Mouse (Mus musculus) mesoderm, embryonic 11.5 days (tissue): Measurements from ENCODE around the gene Cnn2.
"Not testable (repeated sequence)": the region's sequence is repeated elsewhere in the genome, so short reads cannot be mapped to it uniquely, and the experiment has no call there.

Source experiments
- DNase-seq: peaks from one replicate; pipeline ENCODE4 v3.0.0-alpha.2; 2012; ENCODE audit warnings: low read depth, low spot score

Gene Cnn2

GRCm38 (mm10) chr10:79988506-79989271 is at the start of gene Cnn2:
TSS of gene Cnn2 (plus strand) at chr10:79988584.
- DNase-seq: peak; percentile 57

GRCm38 (mm10) chr10:79940749-79941148 is 47.6 kb upstream of the Cnn2 start:
- DNase-seq: no peak

- DNase-seq: no peak
Measured at GRCm38 (mm10) chr10:79942988-79943387, 45.4 kb upstream of the Cnn2 start.

GRCm38 (mm10) chr10:79943471-79943901 is 44.9 kb upstream of the Cnn2 start:
- no peak for DNase-seq

- DNase-seq: peak; percentile 76
Measured at GRCm38 (mm10) chr10:79945507-79946234, 42.7 kb upstream of the Cnn2 start.

GRCm38 (mm10) chr10:79946752-79947322 is 41.5 kb upstream of the Cnn2 start:
- DNase-seq: no peak

GRCm38 (mm10) chr10:79947502-79947901 is 40.9 kb upstream of the Cnn2 start:
- DNase-seq: no peak

GRCm38 (mm10) chr10:79949873-79950272 is 38.5 kb upstream of the Cnn2 start:
- DNase-seq: no peak

GRCm38 (mm10) chr10:79950661-79951060 is 37.7 kb upstream of the Cnn2 start:
- no peak for DNase-seq

- no peak for DNase-seq
Measured at GRCm38 (mm10) chr10:79953946-79954345, 34.4 kb upstream of the Cnn2 start.

GRCm38 (mm10) chr10:79955691-79956090 is 32.7 kb upstream of the Cnn2 start:
- no peak for DNase-seq

- no peak for DNase-seq
Measured at GRCm38 (mm10) chr10:79956643-79957154, 31.7 kb upstream of the Cnn2 start.

GRCm38 (mm10) chr10:79958140-79958816 is 30.1 kb upstream of the Cnn2 start:
- DNase-seq: peak; percentile 81

- DNase-seq: not testable (repeated sequence)
Measured at GRCm38 (mm10) chr10:79959412-79959811, 29.0 kb upstream of the Cnn2 start.

GRCm38 (mm10) chr10:79959847-79960601 is 28.4 kb upstream of the Cnn2 start, which contains the start of gene Wdr18:
TSS of gene Wdr18 (plus strand) at chr10:79960152.
- DNase-seq: peak; percentile 100

GRCm38 (mm10) chr10:79960671-79961294 is 27.6 kb upstream of the Cnn2 start:
- no peak for DNase-seq

- no peak for DNase-seq
Measured at GRCm38 (mm10) chr10:79964727-79965126, 23.7 kb upstream of the Cnn2 start.

GRCm38 (mm10) chr10:79965325-79965724 is 23.1 kb upstream of the Cnn2 start:
- no peak for DNase-seq

- no peak for DNase-seq
Measured at GRCm38 (mm10) chr10:79966886-79967400, 21.4 kb upstream of the Cnn2 start.

- DNase-seq: no peak
Measured at GRCm38 (mm10) chr10:79968181-79968580, 20.2 kb upstream of the Cnn2 start.
